Comparison of ENCODE assay signal across 8 mouse cellular contexts in the genomic region with DNA sequence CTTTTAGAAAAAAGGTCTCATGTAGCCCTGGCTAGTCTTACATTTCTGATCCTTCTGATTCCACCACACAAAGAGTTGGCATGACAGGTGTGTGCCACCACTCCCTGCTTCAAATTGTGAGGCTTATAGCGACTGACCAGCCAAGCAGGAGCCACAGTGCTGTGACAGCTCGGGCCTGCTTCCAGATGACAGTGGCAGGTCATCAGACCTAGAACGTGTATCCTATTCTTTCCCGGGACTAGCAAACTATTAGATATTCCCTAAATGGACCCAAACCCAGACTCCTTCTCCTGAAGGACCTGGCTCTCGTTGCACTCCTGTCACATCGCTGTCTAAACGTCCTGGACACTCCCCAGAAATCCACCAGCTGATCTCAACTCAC. TPM values are rescaled to one million over a fixed set of nuclear protein-coding genes. Genes with fewer than 3 reads are reported as not detected.
DNase-seq lines count a peak whose midpoint lies in the region; ATAC-seq and TF ChIP-seq lines count a peak whose summit lies in the region.

No protein-coding gene starts in this region.

- peak; percentile 50 for DNase-seq in cerebellum, adult 9-11 months
- DNase-seq in cerebellum, adult 9-10 months = no peak
- DNase-seq in testis, postnatal 14 days (ENCODE audit: low spot score) = no peak
- DNase-seq in liver, embryonic 11.5 days (ENCODE audit: low spot score) = no peak
- no peak for DNase-seq in MN1 (ENCODE audit: low spot score)
- no peak for DNase-seq in adrenal gland, adult 2 months
- no peak for DNase-seq in left cerebral cortex, adult 11 months (ENCODE audit: low spot score)

- no peaks in the 10 kb centered on the region for H3K36me3 ChIP-seq in testis, adult 2 months (ENCODE audit: control insufficient read depth, insufficient read depth, low read length)
- peaks cover 10% of the 10 kb centered on the region for H3K36me3 ChIP-seq in liver, embryonic 11.5 days (ENCODE audit: control insufficient read depth, insufficient read depth, low read length)

- peak overlapping the region; percentile 94 for H3K4me2 ChIP-seq in liver, embryonic 11.5 days

- no peak for ATAC-seq in liver, embryonic 11.5 days (replicated peaks; ENCODE audit: low FRiP score)

- no peak for TF ChIP-seq POLR2A in testis, adult 2 months (IDR thresholded peaks at IDR 0.05; ENCODE audit: control insufficient read depth, low read depth, low read length)

- 19% methylated on average over 7 of the region's 7 CpGs for WGBS in liver, embryonic 11.5 days

- no peak for TF ChIP-seq CTCF in testis, adult 2 months (IDR thresholded peaks at IDR 0.05; ENCODE audit: control insufficient read depth, insufficient read depth, insufficient replicate concordance, low read depth, low read length)

- H3K27ac ChIP-seq in testis, adult 2 months (ENCODE audit: control insufficient read depth, insufficient read depth, low read depth, low read length) = no peak overlapping the region; the same call in 1 of the 2 replicates
- H3K27ac ChIP-seq in liver, embryonic 11.5 days (ENCODE audit: low read depth, low read length) = peak overlapping the region; percentile 98

- peak overlapping the region; percentile 97 for H3K9ac ChIP-seq in liver, embryonic 11.5 days (ENCODE audit: low read depth, low read length)

- H3K4me1 ChIP-seq in testis, adult 2 months (ENCODE audit: control insufficient read depth, insufficient read depth, low read length) = peaks cover 14% of the 10 kb centered on the region
- H3K4me1 ChIP-seq in liver, embryonic 11.5 days (replicated peaks; ENCODE audit: control insufficient read depth, insufficient read depth, low read length) = peaks cover 23% of the 10 kb centered on the region

- no peaks in the 10 kb centered on the region for H3K9me3 ChIP-seq in liver, embryonic 11.5 days (ENCODE audit: control insufficient read depth, low read length)

- no peaks in the 10 kb centered on the region for H3K27me3 ChIP-seq in testis, adult 2 months (ENCODE audit: control insufficient read depth, insufficient read depth, low read length)
- no peaks in the 10 kb centered on the region for H3K27me3 ChIP-seq in liver, embryonic 11.5 days (replicated peaks; ENCODE audit: control insufficient read depth, insufficient read depth, low read length)

- H3K4me3 ChIP-seq in testis, adult 2 months (ENCODE audit: control insufficient read depth, low read depth, low read length) = peak overlapping the region; percentile 98
- peak overlapping the region; percentile 96 for H3K4me3 ChIP-seq in liver, embryonic 11.5 days (ENCODE audit: low read depth, low read length)

RNA-seq across cellular contexts. Expression of a gene that starts 0.8 kb away (rescaled TPM):
- polyA plus RNA-seq in testis, adult 2 months (2012; rRNA removed) = 196 and 204 TPM in 2 replicates
- polyA plus RNA-seq in liver, embryonic 11.5 days (2014; fragmentation: Nextera tagmentation; extraction: Ambion mirVana) = 117 and 123 TPM in 2 replicates
- total RNA-seq in adrenal gland, adult 2 months (2021) = 10 to 100 TPM; 56.9 to 65.8 TPM
- 136 and 157 TPM in 2 replicates for polyA plus RNA-seq in adrenal gland, adult 2 months (2012; rRNA removed)

RNA-seq across cellular contexts. Expression of a gene that starts 2.2 kb away (rescaled TPM):
- polyA plus RNA-seq in testis, adult 2 months (2012; rRNA removed) = 31.2 and 31.6 TPM in 2 replicates
- not detected in 2 replicates for polyA plus RNA-seq in liver, embryonic 11.5 days (2014; fragmentation: Nextera tagmentation; extraction: Ambion mirVana)
- under 1 TPM; 0.40 to 0.79 TPM for total RNA-seq in adrenal gland, adult 2 months (2021)
- polyA plus RNA-seq in adrenal gland, adult 2 months (2012; rRNA removed) = 0.83 and 1.2 TPM in 2 replicates

RNA-seq across cellular contexts. Expression of a gene that starts 18.3 kb away (rescaled TPM):
- polyA plus RNA-seq in testis, adult 2 months (2012; rRNA removed) = 0.07 and 0.18 TPM in 2 replicates
- 7.6 and 7.7 TPM in 2 replicates for polyA plus RNA-seq in liver, embryonic 11.5 days (2014; fragmentation: Nextera tagmentation; extraction: Ambion mirVana)
- total RNA-seq in adrenal gland, adult 2 months (2021) = 1 to 10 TPM; 1.5 to 1.7 TPM
- polyA plus RNA-seq in adrenal gland, adult 2 months (2012; rRNA removed) = 2.1 and 2.5 TPM in 2 replicates

RNA-seq across cellular contexts. Expression of a gene that starts 24.3 kb away (rescaled TPM):
- 46.7 and 55.1 TPM in 2 replicates for polyA plus RNA-seq in testis, adult 2 months (2012; rRNA removed)
- 648 and 680 TPM in 2 replicates for polyA plus RNA-seq in liver, embryonic 11.5 days (2014; fragmentation: Nextera tagmentation; extraction: Ambion mirVana)
- 100 to 1,000 TPM; 462 to 524 TPM for total RNA-seq in adrenal gland, adult 2 months (2021)
- 108 and 126 TPM in 2 replicates for polyA plus RNA-seq in adrenal gland, adult 2 months (2012; rRNA removed)

RNA-seq across cellular contexts. Expression of a gene that starts 32.6 kb away (rescaled TPM):
- 94.7 and 101 TPM in 2 replicates for polyA plus RNA-seq in testis, adult 2 months (2012; rRNA removed)
- 557 and 561 TPM in 2 replicates for polyA plus RNA-seq in liver, embryonic 11.5 days (2014; fragmentation: Nextera tagmentation; extraction: Ambion mirVana)
- total RNA-seq in adrenal gland, adult 2 months (2021) = 100 to 1,000 TPM; 355 to 386 TPM
- polyA plus RNA-seq in adrenal gland, adult 2 months (2012; rRNA removed) = 712 and 786 TPM in 2 replicates

Comparison
In these comparisons a context has a peak if more than half of its experiments do, and no peak if none do; other contexts are left out.
1. RNA of a gene that starts 2.2 kb away (polyA plus RNA-seq): 31.2 to 31.6 TPM in testis, adult 2 months; 0.83 to 1.2 TPM in adrenal gland, adult 2 months and not detected in liver, embryonic 11.5 days; every median in the first group is over 10 times any median in the second.